Mouse (Mus musculus): ENCODE results near the gene Ssu72. TPM values are rescaled to one million over a fixed set of nuclear protein-coding genes. Genes with fewer than 3 reads are reported as not detected.

Ssu72 gene
- total RNA-seq, 1 experiment, result 129 TPM

- TF ChIP-seq ZC3H11A (IDR thresholded peaks at IDR 0.05; ENCODE audit: borderline replicate concordance, low read depth, low read length), result no peak
- no peak for TF ChIP-seq CHD2 (IDR thresholded peaks at IDR 0.05; ENCODE audit: low read depth, low read length)
- no peak for TF ChIP-seq MAFK (IDR thresholded peaks at IDR 0.05; ENCODE audit: insufficient read depth, low read depth, low read length)
- no peak for TF ChIP-seq ZNF384 (IDR thresholded peaks at IDR 0.05; ENCODE audit: low read depth, low read length)
- TF ChIP-seq HCFC1 (IDR thresholded peaks at IDR 0.05; ENCODE audit: borderline replicate concordance, insufficient read depth, low read length), result no peak
- DNase-seq (ENCODE audit: low read depth, low spot score), result no peak
- no peaks in the 10 kb centered on the region for H3K9me3 ChIP-seq (ENCODE audit: control insufficient read depth, insufficient read depth, low read depth, low read length)
- H3K4me3 ChIP-seq (ENCODE audit: insufficient read depth in 1 of 2, low read depth in 1 of 2, low read length in 2 of 2, poor library complexity in 1 of 2, severe bottlenecking in 1 of 2), result peak overlapping the region; percentile 76 to 88
- H3K27ac ChIP-seq (ENCODE audit: insufficient read depth, low read depth, low read length, poor library complexity, severe bottlenecking), result no peak overlapping the region
- in situ Hi-C loops (cut with MboI; ENCODE audit: low sequenced_read_pairs in 2 of 2, unreplicated experiment in 2 of 2), result no loop called here
- peak overlapping the region; percentile 78 for H3K9ac ChIP-seq (ENCODE audit: insufficient read depth, low read depth, low read length, poor library complexity, severe bottlenecking)
- H3K36me3 ChIP-seq (ENCODE audit: control insufficient read depth, insufficient read depth, low read length, poor library complexity, severe bottlenecking), result peaks cover 10% of the 10 kb centered on the region
- H3K4me1 ChIP-seq (ENCODE audit: control insufficient read depth in 2 of 2, insufficient read depth in 2 of 2, low read length in 2 of 2, poor library complexity in 1 of 2), result peaks cover 2 to 3% of the 10 kb centered on the region in 2 experiments; a peak in 3 of 4 replicates
Observed at GRCm38 (mm10) chr4:155761356-155762099, 56.9 kb downstream of the Ssu72 start.

- H3K4me1 ChIP-seq (ENCODE audit: control insufficient read depth in 2 of 2, insufficient read depth in 2 of 2, low read length in 2 of 2, poor library complexity in 1 of 2), result peaks cover 2 to 3% of the 10 kb centered on the region in 2 experiments; a peak in 3 of 4 replicates
- no peak for DNase-seq (ENCODE audit: low read depth, low spot score)
- H3K4me3 ChIP-seq (ENCODE audit: insufficient read depth in 1 of 2, low read depth in 1 of 2, low read length in 2 of 2, poor library complexity in 1 of 2, severe bottlenecking in 1 of 2), result no peak overlapping the region
- in situ Hi-C loops (cut with MboI; ENCODE audit: low sequenced_read_pairs in 2 of 2, unreplicated experiment in 2 of 2), result no loop called here
- no peak overlapping the region for H3K27ac ChIP-seq (ENCODE audit: insufficient read depth, low read depth, low read length, poor library complexity, severe bottlenecking)
- peaks cover 3% of the 10 kb centered on the region for H3K36me3 ChIP-seq (ENCODE audit: control insufficient read depth, insufficient read depth, low read length, poor library complexity, severe bottlenecking)
- no peak overlapping the region for H3K9ac ChIP-seq (ENCODE audit: insufficient read depth, low read depth, low read length, poor library complexity, severe bottlenecking)
- no peaks in the 10 kb centered on the region for H3K9me3 ChIP-seq (ENCODE audit: control insufficient read depth, insufficient read depth, low read depth, low read length)
- TF ChIP-seq MAFK (IDR thresholded peaks at IDR 0.05; ENCODE audit: insufficient read depth, low read depth, low read length) (no peak), CHD2 (IDR thresholded peaks at IDR 0.05; ENCODE audit: low read depth, low read length) (no peak)
Observed at GRCm38 (mm10) chr4:155762357-155762756, 57.8 kb downstream of the Ssu72 start.

- Histone ChIP-seq H3K4me1 (ENCODE audit: control insufficient read depth in 2 of 2, insufficient read depth in 2 of 2, low read length in 2 of 2, poor library complexity in 1 of 2) (peaks cover 0 to 4% of the 10 kb centered on the region in 2 experiments; a peak in 1 of 4 replicates), H3K27ac (ENCODE audit: insufficient read depth, low read depth, low read length, poor library complexity, severe bottlenecking) (no peak overlapping the region), H3K36me3 (ENCODE audit: control insufficient read depth, insufficient read depth, low read length, poor library complexity, severe bottlenecking) (no peaks in the 10 kb centered on the region), H3K9ac (ENCODE audit: insufficient read depth, low read depth, low read length, poor library complexity, severe bottlenecking) (no peak overlapping the region), H3K4me3 (ENCODE audit: insufficient read depth in 1 of 2, low read depth in 1 of 2, low read length in 2 of 2, poor library complexity in 1 of 2, severe bottlenecking in 1 of 2) (peak overlapping the region in 1 of 2 experiments; percentile 59; a peak in 1 of 4 replicates), H3K9me3 (ENCODE audit: control insufficient read depth, insufficient read depth, low read depth, low read length) (no peaks in the 10 kb centered on the region)
- in situ Hi-C loops (cut with MboI; ENCODE audit: low sequenced_read_pairs in 2 of 2, unreplicated experiment in 2 of 2), result no loop called here
- TF ChIP-seq HCFC1 (IDR thresholded peaks at IDR 0.05; ENCODE audit: borderline replicate concordance, insufficient read depth, low read length), result no peak
- TF ChIP-seq ZNF384 (IDR thresholded peaks at IDR 0.05; ENCODE audit: low read depth, low read length), result no peak
- TF ChIP-seq MAFK (IDR thresholded peaks at IDR 0.05; ENCODE audit: insufficient read depth, low read depth, low read length), result no peak
- TF ChIP-seq CHD2 (IDR thresholded peaks at IDR 0.05; ENCODE audit: low read depth, low read length), result no peak
- no peak for TF ChIP-seq ZC3H11A (IDR thresholded peaks at IDR 0.05; ENCODE audit: borderline replicate concordance, low read depth, low read length)
- no peak for DNase-seq (ENCODE audit: low read depth, low spot score)
Observed at GRCm38 (mm10) chr4:155769496-155769879, 64.9 kb downstream of the Ssu72 start.

- Histone ChIP-seq H3K9ac (ENCODE audit: insufficient read depth, low read depth, low read length, poor library complexity, severe bottlenecking) (peak overlapping the region; percentile 82), H3K9me3 (ENCODE audit: control insufficient read depth, insufficient read depth, low read depth, low read length) (no peaks in the 10 kb centered on the region), H3K4me1 (ENCODE audit: control insufficient read depth in 2 of 2, insufficient read depth in 2 of 2, low read length in 2 of 2, poor library complexity in 1 of 2) (peaks cover under 1 to 5% of the 10 kb centered on the region in 2 experiments; a peak in 2 of 4 replicates), H3K27ac (ENCODE audit: insufficient read depth, low read depth, low read length, poor library complexity, severe bottlenecking) (no peak overlapping the region), H3K4me3 (ENCODE audit: insufficient read depth in 1 of 2, low read depth in 1 of 2, low read length in 2 of 2, poor library complexity in 1 of 2, severe bottlenecking in 1 of 2) (peak overlapping the region; percentile 59 to 65), H3K36me3 (ENCODE audit: control insufficient read depth, insufficient read depth, low read length, poor library complexity, severe bottlenecking) (no peaks in the 10 kb centered on the region)
- TF ChIP-seq MAFK (IDR thresholded peaks at IDR 0.05; ENCODE audit: insufficient read depth, low read depth, low read length), result no peak
- 0 out of 2 replicates have a peak, but pooled peaks have one; percentile 18 for TF ChIP-seq ZC3H11A (IDR thresholded peaks at IDR 0.05; ENCODE audit: borderline replicate concordance, low read depth, low read length)
- peak; percentile 69 for DNase-seq (ENCODE audit: low read depth, low spot score)
- in situ Hi-C loops (cut with MboI; ENCODE audit: low sequenced_read_pairs in 2 of 2, unreplicated experiment in 2 of 2), result no loop called here
Observed at GRCm38 (mm10) chr4:155769880-155770512, 65.4 kb downstream of the Ssu72 start.

All from ES-E14 (cell line).